Mouse (Mus musculus): ENCODE results near the gene Eps8. TPM values are rescaled to one million over a fixed set of nuclear protein-coding genes. Genes with fewer than 3 reads are reported as not detected.
A peak's percentile ranks its signal among the peaks of the same experiment; 100 is the strongest.
"Not testable (repeated sequence)": the region's sequence is repeated elsewhere in the genome, so short reads cannot be mapped to it uniquely, and the experiment has no call there.

Gene Eps8
- polyA plus RNA-seq, 1 experiment from 2014 or later, result 9.4 TPM

GRCm38 (mm10) chr6:137446116-137446515 is 208.6 kb downstream of the Eps8 start:
- not testable (repeated sequence) for H3K4me3 ChIP-seq (ENCODE audit: low read depth, low read length); H3K4me2 ChIP-seq (replicated peaks; ENCODE audit: low read depth, low read length); H3K27me3 ChIP-seq (ENCODE audit: control insufficient read depth, insufficient read depth, low read length); ATAC-seq (ENCODE audit: low FRiP score); H3K9ac ChIP-seq (ENCODE audit: low read depth, low read length); H3K9me3 ChIP-seq (ENCODE audit: control insufficient read depth, low read length); H3K36me3 ChIP-seq (ENCODE audit: control insufficient read depth, insufficient read depth, low read length); H3K4me1 ChIP-seq (replicated peaks; ENCODE audit: control insufficient read depth, insufficient read depth, low read length); H3K27ac ChIP-seq (ENCODE audit: low read depth, low read length); DNase-seq (ENCODE audit: low spot score)
- WGBS, result 88% methylated on average over 6 of the region's 7 CpGs

GRCm38 (mm10) chr6:137443089-137443488 is 211.6 kb downstream of the Eps8 start:
- no peak overlapping the region for H3K27ac ChIP-seq (ENCODE audit: low read depth, low read length)
- 0 out of 2 replicates have a peak, but pooled peaks cover 2% of the 10 kb centered on the region for H3K4me1 ChIP-seq (replicated peaks; ENCODE audit: control insufficient read depth, insufficient read depth, low read length)
- H3K4me3 ChIP-seq (ENCODE audit: low read depth, low read length), result no peak overlapping the region
- WGBS, result 93% methylated on average over 12 of the region's 12 CpGs
- no peaks in the 10 kb centered on the region for H3K27me3 ChIP-seq (ENCODE audit: control insufficient read depth, insufficient read depth, low read length)
- H3K9me3 ChIP-seq (ENCODE audit: control insufficient read depth, low read length), result no peaks in the 10 kb centered on the region
- H3K4me2 ChIP-seq (replicated peaks; ENCODE audit: low read depth, low read length), result no peak overlapping the region
- DNase-seq (ENCODE audit: low spot score), result no peak
- no peak for ATAC-seq (ENCODE audit: low FRiP score)
- H3K9ac ChIP-seq (ENCODE audit: low read depth, low read length), result no peak overlapping the region
- H3K36me3 ChIP-seq (ENCODE audit: control insufficient read depth, insufficient read depth, low read length), result no peaks in the 10 kb centered on the region

GRCm38 (mm10) chr6:137440559-137441486 is 213.9 kb downstream of the Eps8 start:
- no peaks in the 10 kb centered on the region for H3K27me3 ChIP-seq (ENCODE audit: control insufficient read depth, insufficient read depth, low read length)
- no peak overlapping the region for H3K4me3 ChIP-seq (ENCODE audit: low read depth, low read length)
- H3K9me3 ChIP-seq (ENCODE audit: control insufficient read depth, low read length), result no peaks in the 10 kb centered on the region
- no peaks in the 10 kb centered on the region for H3K36me3 ChIP-seq (ENCODE audit: control insufficient read depth, insufficient read depth, low read length)
- no peak overlapping the region for H3K9ac ChIP-seq (ENCODE audit: low read depth, low read length)
- no peak overlapping the region for H3K4me2 ChIP-seq (replicated peaks; ENCODE audit: low read depth, low read length)
- no peak overlapping the region for H3K27ac ChIP-seq (ENCODE audit: low read depth, low read length)
- no peak for DNase-seq (ENCODE audit: low spot score)
- 0 out of 2 replicates have a peak, but pooled peaks cover 2% of the 10 kb centered on the region for H3K4me1 ChIP-seq (replicated peaks; ENCODE audit: control insufficient read depth, insufficient read depth, low read length)
- WGBS, result 84% methylated on average over 19 of the region's 19 CpGs
- no peak for ATAC-seq (ENCODE audit: low FRiP score)

GRCm38 (mm10) chr6:137437902-137438580 is 216.6 kb downstream of the Eps8 start:
- Histone ChIP-seq H3K27ac (ENCODE audit: low read depth, low read length) (no peak overlapping the region), H3K4me2 (replicated peaks; ENCODE audit: low read depth, low read length) (no peak overlapping the region), H3K27me3 (ENCODE audit: control insufficient read depth, insufficient read depth, low read length) (no peaks in the 10 kb centered on the region), H3K4me3 (ENCODE audit: low read depth, low read length) (no peak overlapping the region), H3K4me1 (replicated peaks; ENCODE audit: control insufficient read depth, insufficient read depth, low read length) (0 out of 2 replicates have a peak, but pooled peaks cover 2% of the 10 kb centered on the region), H3K9me3 (ENCODE audit: control insufficient read depth, low read length) (no peaks in the 10 kb centered on the region), H3K36me3 (ENCODE audit: control insufficient read depth, insufficient read depth, low read length) (no peaks in the 10 kb centered on the region), H3K9ac (ENCODE audit: low read depth, low read length) (no peak overlapping the region)
- peak; percentile 50 for DNase-seq (ENCODE audit: low spot score)
- 20% methylated on average over 16 of the region's 16 CpGs for WGBS
- ATAC-seq (ENCODE audit: low FRiP score), result peak; percentile 83

- H3K36me3 ChIP-seq (ENCODE audit: control insufficient read depth, insufficient read depth, low read length), result no peaks in the 10 kb centered on the region
- 56% methylated on average over 4 of the region's 4 CpGs for WGBS
- no peak overlapping the region for H3K27ac ChIP-seq (ENCODE audit: low read depth, low read length)
- no peaks in the 10 kb centered on the region for H3K9me3 ChIP-seq (ENCODE audit: control insufficient read depth, low read length)
- no peak overlapping the region for H3K9ac ChIP-seq (ENCODE audit: low read depth, low read length)
- no peaks in the 10 kb centered on the region for H3K27me3 ChIP-seq (ENCODE audit: control insufficient read depth, insufficient read depth, low read length)
- ATAC-seq (ENCODE audit: low FRiP score) (peak; percentile 74), DNase-seq (ENCODE audit: low spot score) (peak; percentile 17)
- H3K4me1 ChIP-seq (replicated peaks; ENCODE audit: control insufficient read depth, insufficient read depth, low read length), result 0 out of 2 replicates have a peak, but pooled peaks cover 2% of the 10 kb centered on the region
- no peak overlapping the region for H3K4me3 ChIP-seq (ENCODE audit: low read depth, low read length)
- no peak overlapping the region for H3K4me2 ChIP-seq (replicated peaks; ENCODE audit: low read depth, low read length)
These were observed 217.2 kb downstream of the Eps8 start for GRCm38 (mm10) chr6:137437486-137437885.

DNA sequence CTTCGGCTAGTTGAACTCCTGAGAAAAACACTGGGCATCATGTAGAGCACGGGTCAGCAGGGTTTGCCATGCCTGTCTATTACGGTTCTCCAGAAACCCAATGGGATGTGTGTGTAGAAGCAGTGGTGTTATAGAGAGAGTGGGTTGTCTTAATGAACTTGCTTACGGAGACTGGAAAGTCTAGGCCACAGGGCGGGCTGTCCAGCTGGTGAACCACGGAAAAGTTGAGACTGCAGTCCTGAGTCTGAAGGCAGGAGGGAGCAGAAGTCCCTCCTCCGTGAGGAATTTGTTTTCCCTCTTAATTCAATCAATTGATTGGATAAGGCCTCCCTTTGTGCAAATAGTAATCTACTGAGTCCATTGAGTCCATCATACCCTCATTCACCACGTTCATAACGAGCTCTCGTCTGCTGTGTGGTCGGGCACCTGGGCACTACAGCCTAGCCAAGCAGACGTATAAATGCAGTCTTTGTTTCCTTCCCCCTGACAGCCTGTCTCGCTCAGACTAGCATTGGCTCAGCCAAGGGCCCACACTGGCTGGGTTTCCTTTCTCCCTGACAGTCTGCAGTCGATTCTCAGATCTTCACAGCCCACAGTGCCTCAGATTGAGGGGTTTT is 221.0 kb downstream of the Eps8 start:
- Histone ChIP-seq H3K9me3 (ENCODE audit: control insufficient read depth, low read length) (no peaks in the 10 kb centered on the region), H3K4me3 (ENCODE audit: low read depth, low read length) (no peak overlapping the region), H3K27me3 (ENCODE audit: control insufficient read depth, insufficient read depth, low read length) (no peaks in the 10 kb centered on the region), H3K4me1 (replicated peaks; ENCODE audit: control insufficient read depth, insufficient read depth, low read length) (0 out of 2 replicates have a peak, but pooled peaks cover 2% of the 10 kb centered on the region), H3K36me3 (ENCODE audit: control insufficient read depth, insufficient read depth, low read length) (no peaks in the 10 kb centered on the region), H3K27ac (ENCODE audit: low read depth, low read length) (no peak overlapping the region), H3K4me2 (replicated peaks; ENCODE audit: low read depth, low read length) (no peak overlapping the region), H3K9ac (ENCODE audit: low read depth, low read length) (no peak overlapping the region)
- peak; percentile 35 for DNase-seq (ENCODE audit: low spot score)
- peak; percentile 31; the same call in 1 of the 2 replicates for ATAC-seq (ENCODE audit: low FRiP score)
- 71% methylated on average over 14 of the region's 14 CpGs for WGBS

Other genes with a start within 250 kb of the Eps8 start
- 245 and 263 TPM in 2 replicates for gene Strap, start 80.2 kb upstream of the Eps8 start, polyA plus RNA-seq (2014; fragmentation: Nextera tagmentation; extraction: Ambion mirVana)
- 54.1 and 62.5 TPM in 2 replicates for gene Dera, start 99.7 kb upstream of the Eps8 start, polyA plus RNA-seq (2014; fragmentation: Nextera tagmentation; extraction: Ambion mirVana)